Mouse (Mus musculus): ENCODE data around the gene Kcnj2.

GRCm38 (mm10) chr11:111104422-111104821 lies 38.5 kb downstream of the Kcnj2 start:
- TF ChIP-seq ZNF384 (IDR thresholded peaks at IDR 0.05; ENCODE audit: low read depth, low read length) (no peak), ZC3H11A (IDR thresholded peaks at IDR 0.05; ENCODE audit: borderline replicate concordance, low read depth, low read length) (no peak), HCFC1 (IDR thresholded peaks at IDR 0.05; ENCODE audit: borderline replicate concordance, insufficient read depth, low read length) (no peak), CHD2 (IDR thresholded peaks at IDR 0.05; ENCODE audit: low read depth, low read length) (no peak)

Data from ES-E14 (cell line).